Mouse (Mus musculus): ENCODE results near the gene Plxdc1. TPM values are rescaled to one million over a fixed set of nuclear protein-coding genes. Genes with fewer than 3 reads are reported as not detected.
A peak's percentile ranks its signal among the peaks of the same experiment; 100 is the strongest.

Plxdc1 gene
- polyA plus RNA-seq, 1 experiment from 2014 or later, result 1.0 TPM

- Histone ChIP-seq H3K27me3 (ENCODE audit: control insufficient read depth, insufficient read depth, low read length) (no peaks in the 10 kb centered on the region), H3K27ac (ENCODE audit: low read length) (no peak overlapping the region), H3K4me3 (replicated peaks; ENCODE audit: low read length) (no peak overlapping the region), H3K4me2 (ENCODE audit: low read depth, low read length) (no peak overlapping the region), H3K36me3 (ENCODE audit: control insufficient read depth, insufficient read depth, low read length) (no peaks in the 10 kb centered on the region), H3K4me1 (ENCODE audit: control insufficient read depth, insufficient read depth, low read length) (peaks cover 3% of the 10 kb centered on the region; the same call in 1 of the 2 replicates), H3K9ac (ENCODE audit: low read length) (no peak overlapping the region), H3K9me3 (replicated peaks; ENCODE audit: control insufficient read depth, low read length) (no peaks in the 10 kb centered on the region)
- 51% methylated on average over 4 of the region's 4 CpGs for WGBS
- no peak for ATAC-seq (ENCODE audit: insufficient read depth, low FRiP score)
Measured at GRCm38 (mm10) chr11:97896655-97897054, 89.6 kb downstream of the Plxdc1 start.

- Histone ChIP-seq H3K9me3 (replicated peaks; ENCODE audit: control insufficient read depth, low read length) (no peaks in the 10 kb centered on the region), H3K4me3 (replicated peaks; ENCODE audit: low read length) (no peak overlapping the region), H3K27me3 (ENCODE audit: control insufficient read depth, insufficient read depth, low read length) (no peaks in the 10 kb centered on the region), H3K9ac (ENCODE audit: low read length) (no peak overlapping the region), H3K4me1 (ENCODE audit: control insufficient read depth, insufficient read depth, low read length) (peaks cover 1% of the 10 kb centered on the region; the same call in 1 of the 2 replicates), H3K36me3 (ENCODE audit: control insufficient read depth, insufficient read depth, low read length) (no peaks in the 10 kb centered on the region), H3K27ac (ENCODE audit: low read length) (no peak overlapping the region), H3K4me2 (ENCODE audit: low read depth, low read length) (no peak overlapping the region)
- 66% methylated on average over 5 of the region's 5 CpGs for WGBS
- no peak for ATAC-seq (ENCODE audit: insufficient read depth, low FRiP score)
Measured at GRCm38 (mm10) chr11:97891821-97892220, 94.4 kb downstream of the Plxdc1 start.

GRCm38 (mm10) chr11:97885296-97885915, 100.8 kb downstream of the Plxdc1 start:
- no peak overlapping the region for H3K27ac ChIP-seq (ENCODE audit: low read length)
- no peak for ATAC-seq (ENCODE audit: insufficient read depth, low FRiP score)
- H3K4me2 ChIP-seq (ENCODE audit: low read depth, low read length), result no peak overlapping the region
- 90% methylated on average over 2 of the region's 2 CpGs for WGBS
- no peaks in the 10 kb centered on the region for H3K36me3 ChIP-seq (ENCODE audit: control insufficient read depth, insufficient read depth, low read length)
- no peak overlapping the region for H3K9ac ChIP-seq (ENCODE audit: low read length)
- no peak overlapping the region for H3K4me3 ChIP-seq (replicated peaks; ENCODE audit: low read length)
- H3K4me1 ChIP-seq (ENCODE audit: control insufficient read depth, insufficient read depth, low read length), result no peaks in the 10 kb centered on the region
- H3K27me3 ChIP-seq (ENCODE audit: control insufficient read depth, insufficient read depth, low read length), result no peaks in the 10 kb centered on the region
- no peaks in the 10 kb centered on the region for H3K9me3 ChIP-seq (replicated peaks; ENCODE audit: control insufficient read depth, low read length)

- peak; percentile 13; the same call in 1 of the 2 replicates for ATAC-seq (ENCODE audit: insufficient read depth, low FRiP score)
- Histone ChIP-seq H3K4me1 (ENCODE audit: control insufficient read depth, insufficient read depth, low read length) (no peaks in the 10 kb centered on the region), H3K27me3 (ENCODE audit: control insufficient read depth, insufficient read depth, low read length) (no peaks in the 10 kb centered on the region), H3K9ac (ENCODE audit: low read length) (peak overlapping the region; percentile 69), H3K9me3 (replicated peaks; ENCODE audit: control insufficient read depth, low read length) (no peaks in the 10 kb centered on the region), H3K27ac (ENCODE audit: low read length) (peak overlapping the region; percentile 88), H3K4me3 (replicated peaks; ENCODE audit: low read length) (peak overlapping the region; percentile 57), H3K4me2 (ENCODE audit: low read depth, low read length) (peak overlapping the region; percentile 54), H3K36me3 (ENCODE audit: control insufficient read depth, insufficient read depth, low read length) (no peaks in the 10 kb centered on the region)
- 27% methylated on average over 7 of the region's 7 CpGs for WGBS
Measured at GRCm38 (mm10) chr11:97884601-97885185, 101.6 kb downstream of the Plxdc1 start.

- H3K4me3 ChIP-seq (replicated peaks; ENCODE audit: low read length), result peak within 1 kb of the TSS; percentile 57
- no peaks in the 10 kb centered on the region for H3K27me3 ChIP-seq (ENCODE audit: control insufficient read depth, insufficient read depth, low read length)
- H3K4me2 ChIP-seq (ENCODE audit: low read depth, low read length), result peak within 1 kb of the TSS; percentile 57
- H3K27ac ChIP-seq (ENCODE audit: low read length), result peak within 1 kb of the TSS; percentile 88
- WGBS, result under 1% methylated on average over 37 of the region's 37 CpGs
- no peaks in the 10 kb centered on the region for H3K36me3 ChIP-seq (ENCODE audit: control insufficient read depth, insufficient read depth, low read length)
- H3K4me1 ChIP-seq (ENCODE audit: control insufficient read depth, insufficient read depth, low read length), result no peaks in the 10 kb centered on the region
- ATAC-seq (ENCODE audit: insufficient read depth, low FRiP score), result peak; percentile 98
- peak within 1 kb of the TSS; percentile 69 for H3K9ac ChIP-seq (ENCODE audit: low read length)
- H3K9me3 ChIP-seq (replicated peaks; ENCODE audit: control insufficient read depth, low read length), result no peaks in the 10 kb centered on the region
Measured at GRCm38 (mm10) chr11:97883918-97884600, 102.2 kb downstream of the Plxdc1 start, which contains the start of gene Fbxo47. Fbxo47 (minus strand) TSS chr11:97884154.

GRCm38 (mm10) chr11:97883542-97883917, 102.7 kb downstream of the Plxdc1 start:
- Histone ChIP-seq H3K36me3 (ENCODE audit: control insufficient read depth, insufficient read depth, low read length) (no peaks in the 10 kb centered on the region), H3K27ac (ENCODE audit: low read length) (peak overlapping the region; percentile 88), H3K4me2 (ENCODE audit: low read depth, low read length) (peak overlapping the region; percentile 57), H3K4me3 (replicated peaks; ENCODE audit: low read length) (peak overlapping the region; percentile 57), H3K9ac (ENCODE audit: low read length) (peak overlapping the region; percentile 69), H3K9me3 (replicated peaks; ENCODE audit: control insufficient read depth, low read length) (no peaks in the 10 kb centered on the region), H3K4me1 (ENCODE audit: control insufficient read depth, insufficient read depth, low read length) (no peaks in the 10 kb centered on the region), H3K27me3 (ENCODE audit: control insufficient read depth, insufficient read depth, low read length) (no peaks in the 10 kb centered on the region)
- ATAC-seq (ENCODE audit: insufficient read depth, low FRiP score), result peak; percentile 38; the same call in 1 of the 2 replicates
- WGBS, result 5% methylated on average over 26 of the region's 26 CpGs

GRCm38 (mm10) chr11:97880362-97880761, 105.9 kb downstream of the Plxdc1 start:
- 82% methylated on average over 4 of the region's 4 CpGs for WGBS
- ATAC-seq (ENCODE audit: insufficient read depth, low FRiP score), result no peak
- no peak overlapping the region for H3K27ac ChIP-seq (ENCODE audit: low read length)
- H3K9me3 ChIP-seq (replicated peaks; ENCODE audit: control insufficient read depth, low read length), result no peaks in the 10 kb centered on the region
- no peaks in the 10 kb centered on the region for H3K4me1 ChIP-seq (ENCODE audit: control insufficient read depth, insufficient read depth, low read length)
- H3K9ac ChIP-seq (ENCODE audit: low read length), result no peak overlapping the region
- H3K27me3 ChIP-seq (ENCODE audit: control insufficient read depth, insufficient read depth, low read length), result no peaks in the 10 kb centered on the region
- no peaks in the 10 kb centered on the region for H3K36me3 ChIP-seq (ENCODE audit: control insufficient read depth, insufficient read depth, low read length)
- H3K4me2 ChIP-seq (ENCODE audit: low read depth, low read length), result no peak overlapping the region
- no peak overlapping the region for H3K4me3 ChIP-seq (replicated peaks; ENCODE audit: low read length)

- 73% methylated on average over 2 of the region's 2 CpGs for WGBS
- Histone ChIP-seq H3K4me3 (replicated peaks; ENCODE audit: low read length) (no peak overlapping the region), H3K36me3 (ENCODE audit: control insufficient read depth, insufficient read depth, low read length) (no peaks in the 10 kb centered on the region), H3K27me3 (ENCODE audit: control insufficient read depth, insufficient read depth, low read length) (no peaks in the 10 kb centered on the region), H3K27ac (ENCODE audit: low read length) (no peak overlapping the region), H3K4me1 (ENCODE audit: control insufficient read depth, insufficient read depth, low read length) (no peaks in the 10 kb centered on the region), H3K9ac (ENCODE audit: low read length) (no peak overlapping the region), H3K4me2 (ENCODE audit: low read depth, low read length) (no peak overlapping the region), H3K9me3 (replicated peaks; ENCODE audit: control insufficient read depth, low read length) (no peaks in the 10 kb centered on the region)
- ATAC-seq (ENCODE audit: insufficient read depth, low FRiP score), result no peak
Measured at GRCm38 (mm10) chr11:97877341-97877740, 108.9 kb downstream of the Plxdc1 start.

DNA sequence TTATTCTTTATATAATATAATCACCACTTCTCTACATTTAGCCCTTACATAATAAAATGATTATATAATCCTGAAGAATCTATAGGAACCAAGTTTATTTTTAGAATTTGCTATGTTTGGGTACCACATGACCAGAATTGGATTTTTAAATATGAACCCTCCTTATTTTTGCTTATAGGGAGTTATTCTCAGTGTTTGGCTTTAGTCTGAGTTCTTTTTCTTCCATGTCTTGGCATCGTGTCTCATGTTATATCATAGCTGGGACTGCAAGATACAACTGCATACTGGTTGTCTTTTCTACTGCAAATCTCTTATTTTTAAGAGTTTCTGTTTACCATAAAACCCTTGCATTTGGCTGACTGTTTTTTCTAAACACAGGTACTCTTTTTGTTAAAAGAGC, 111.8 kb downstream of the Plxdc1 start:
- no peak overlapping the region for H3K9ac ChIP-seq (ENCODE audit: low read length)
- H3K9me3 ChIP-seq (replicated peaks; ENCODE audit: control insufficient read depth, low read length), result no peaks in the 10 kb centered on the region
- H3K4me3 ChIP-seq (replicated peaks; ENCODE audit: low read length), result no peak overlapping the region
- no peaks in the 10 kb centered on the region for H3K4me1 ChIP-seq (ENCODE audit: control insufficient read depth, insufficient read depth, low read length)
- H3K36me3 ChIP-seq (ENCODE audit: control insufficient read depth, insufficient read depth, low read length), result no peaks in the 10 kb centered on the region
- 63% methylated on average over 1 of the region's 1 CpGs for WGBS
- ATAC-seq (ENCODE audit: insufficient read depth, low FRiP score), result no peak
- no peak overlapping the region for H3K27ac ChIP-seq (ENCODE audit: low read length)
- H3K27me3 ChIP-seq (ENCODE audit: control insufficient read depth, insufficient read depth, low read length), result no peaks in the 10 kb centered on the region
- no peak overlapping the region for H3K4me2 ChIP-seq (ENCODE audit: low read depth, low read length)
